Mouse (Mus musculus): Measurements from ENCODE around the gene Tmem80.

Tmem80 gene

GRCm38 (mm10) chr7:141327469-141328372, at the start of gene Tmem80, which contains the start of gene Deaf1:
Gene Tmem80, plus strand, starts transcription at chr7:141327739.
Gene Deaf1, minus strand, starts transcription at chr7:141327690.
- peak; percentile 100 for DNase-seq

- DNase-seq, result peak; percentile 60
These were observed 48.6 kb upstream of the Tmem80 start, which contains the start of gene Sct for GRCm38 (mm10) chr7:141278766-141279590. Gene Sct, minus strand, starts transcription at chr7:141279133.

- peak; percentile 41 for DNase-seq
These were observed 46.1 kb upstream of the Tmem80 start for GRCm38 (mm10) chr7:141281442-141281841.

GRCm38 (mm10) chr7:141282756-141283155, 44.8 kb upstream of the Tmem80 start:
- DNase-seq, result no peak

- no peak for DNase-seq
These were observed 39.5 kb upstream of the Tmem80 start for GRCm38 (mm10) chr7:141288042-141288441.

- peak; percentile 32 for DNase-seq
These were observed 35.5 kb upstream of the Tmem80 start, which contains the start of gene Drd4 for GRCm38 (mm10) chr7:141291921-141292582. Gene Drd4, plus strand, starts transcription at chr7:141292006.

- DNase-seq, result no peak
These were observed 34.8 kb upstream of the Tmem80 start for GRCm38 (mm10) chr7:141292583-141293388.

GRCm38 (mm10) chr7:141293852-141294471, 33.6 kb upstream of the Tmem80 start:
- peak; percentile 37 for DNase-seq

GRCm38 (mm10) chr7:141294479-141294878, 33.1 kb upstream of the Tmem80 start:
- no peak for DNase-seq

GRCm38 (mm10) chr7:141297926-141298650, 29.5 kb upstream of the Tmem80 start:
- no peak for DNase-seq

GRCm38 (mm10) chr7:141299175-141299574, 28.4 kb upstream of the Tmem80 start:
- DNase-seq, result no peak

GRCm38 (mm10) chr7:141301386-141301785, 26.2 kb upstream of the Tmem80 start:
- no peak for DNase-seq

GRCm38 (mm10) chr7:141302702-141303268, 24.8 kb upstream of the Tmem80 start:
- no peak for DNase-seq

GRCm38 (mm10) chr7:141304537-141304936, 23.0 kb upstream of the Tmem80 start:
- DNase-seq, result no peak

- DNase-seq, result no peak
These were observed 13.1 kb upstream of the Tmem80 start for GRCm38 (mm10) chr7:141314416-141314815.

GRCm38 (mm10) chr7:141315076-141315475, 12.5 kb upstream of the Tmem80 start:
- DNase-seq, result no peak

GRCm38 (mm10) chr7:141315974-141316373, 11.6 kb upstream of the Tmem80 start:
- DNase-seq, result peak; percentile 79

GRCm38 (mm10) chr7:141317619-141318132, 9.9 kb upstream of the Tmem80 start:
- peak; percentile 27 for DNase-seq

GRCm38 (mm10) chr7:141319446-141319845, 8.1 kb upstream of the Tmem80 start:
- no peak for DNase-seq

- peak; percentile 34 for DNase-seq
These were observed 2.9 kb upstream of the Tmem80 start for GRCm38 (mm10) chr7:141324686-141325085.
